Mouse (Mus musculus): ENCODE measurements at regions not wholly inside any gene's neighbourhood (a gene's known extent, or its start where the extent isn't known, plus 50 kb on each side); places are given as distances from the start of the nearest gene placed in this dataset.

- no peak for DNase-seq (ENCODE audit: low spot score)
These were observed 406.6 kb upstream of the Nbea start for GRCm38 (mm10) chr3:56590071-56590470.

GRCm38 (mm10) chr3:56575422-56575821, 391.9 kb upstream of the Nbea start:
- DNase-seq (ENCODE audit: low spot score): peak; percentile 46

- DNase-seq (ENCODE audit: low spot score): no peak
These were observed 352.7 kb upstream of the Nbea start for GRCm38 (mm10) chr3:56536178-56536577.

- no peak for DNase-seq (ENCODE audit: low spot score)
These were observed 320.9 kb upstream of the Nbea start for GRCm38 (mm10) chr3:56504445-56504844.

- no peak for DNase-seq (ENCODE audit: low spot score)
These were observed 315.8 kb upstream of the Nbea start for GRCm38 (mm10) chr3:56499301-56499700.

- DNase-seq (ENCODE audit: low spot score): no peak
These were observed 310.4 kb upstream of the Nbea start for GRCm38 (mm10) chr3:56493937-56494336.

- no peak for DNase-seq (ENCODE audit: low spot score)
These were observed 305.7 kb upstream of the Nbea start for GRCm38 (mm10) chr3:56489154-56489553.

GRCm38 (mm10) chr3:56485550-56486400, 302.3 kb upstream of the Nbea start:
- DNase-seq (ENCODE audit: low spot score): no peak

- DNase-seq (ENCODE audit: low spot score): no peak
These were observed 300.6 kb upstream of the Nbea start for GRCm38 (mm10) chr3:56484096-56484495.

GRCm38 (mm10) chr3:56483370-56483769, 299.9 kb upstream of the Nbea start:
- DNase-seq (ENCODE audit: low spot score): no peak

GRCm38 (mm10) chr3:56479529-56479928, 296.0 kb upstream of the Nbea start:
- DNase-seq (ENCODE audit: low spot score): no peak

GRCm38 (mm10) chr3:56478544-56479140, 295.1 kb upstream of the Nbea start:
- no peak for DNase-seq (ENCODE audit: low spot score)

- DNase-seq (ENCODE audit: low spot score): no peak
These were observed 292.3 kb upstream of the Nbea start for GRCm38 (mm10) chr3:56475529-56476527.

GRCm38 (mm10) chr3:56472651-56473050, 289.1 kb upstream of the Nbea start:
- no peak for DNase-seq (ENCODE audit: low spot score)

GRCm38 (mm10) chr3:56471823-56472222, 288.3 kb upstream of the Nbea start:
- DNase-seq (ENCODE audit: low spot score): no peak

- no peak for DNase-seq (ENCODE audit: low spot score)
These were observed 287.7 kb upstream of the Nbea start for GRCm38 (mm10) chr3:56471185-56471584.

- no peak for DNase-seq (ENCODE audit: low spot score)
These were observed 274.1 kb upstream of the Nbea start for GRCm38 (mm10) chr3:56457625-56458024.

GRCm38 (mm10) chr3:56456317-56456716, 272.8 kb upstream of the Nbea start:
- no peak for DNase-seq (ENCODE audit: low spot score)

- DNase-seq (ENCODE audit: low spot score): no peak
These were observed 255.4 kb upstream of the Nbea start for GRCm38 (mm10) chr3:56438900-56439299.

GRCm38 (mm10) chr3:56438020-56438747, 254.7 kb upstream of the Nbea start:
- DNase-seq (ENCODE audit: low spot score): no peak

- DNase-seq (ENCODE audit: low spot score): no peak
These were observed 253.6 kb upstream of the Nbea start for GRCm38 (mm10) chr3:56437058-56437457.

- no peak for DNase-seq (ENCODE audit: low spot score)
These were observed 250.0 kb upstream of the Nbea start for GRCm38 (mm10) chr3:56433495-56433894.

All from c-Kit-positive CD71-positive TER-119-positive erythroid progenitor cells, embryonic 14.5 days (primary cell).